Mouse (Mus musculus): Measurements from ENCODE around the gene Rnase13.

GRCm38 (mm10) chr14:51923492-51923891, 919 bp upstream of the Rnase13 start:
- no peak for TF ChIP-seq CTCF (IDR thresholded peaks at IDR 0.05; ENCODE audit: control insufficient read depth, insufficient read depth, insufficient read length)
- no peak for TF ChIP-seq MAX (IDR thresholded peaks at IDR 0.05)
- TF ChIP-seq CEBPB (IDR thresholded peaks at IDR 0.05; ENCODE audit: low read depth), result no peak
- TF ChIP-seq MYOD1 (IDR thresholded peaks at IDR 0.05; ENCODE audit: control insufficient read depth, insufficient read length, low read depth), result no peak
- no peak for TF ChIP-seq FOSL1 (IDR thresholded peaks at IDR 0.05; ENCODE audit: insufficient read depth, low read length, poor library complexity, severe bottlenecking)
- no peak for TF ChIP-seq MYOG (IDR thresholded peaks at IDR 0.05; ENCODE audit: control insufficient read depth, extremely low read depth, insufficient read length)
- TF ChIP-seq USF1 (IDR thresholded peaks at IDR 0.05; ENCODE audit: low read depth), result no peak

Measured in C2C12 (cell line).